Comparison of ENCODE assay signal across 13 mouse cellular contexts in the genomic region with DNA sequence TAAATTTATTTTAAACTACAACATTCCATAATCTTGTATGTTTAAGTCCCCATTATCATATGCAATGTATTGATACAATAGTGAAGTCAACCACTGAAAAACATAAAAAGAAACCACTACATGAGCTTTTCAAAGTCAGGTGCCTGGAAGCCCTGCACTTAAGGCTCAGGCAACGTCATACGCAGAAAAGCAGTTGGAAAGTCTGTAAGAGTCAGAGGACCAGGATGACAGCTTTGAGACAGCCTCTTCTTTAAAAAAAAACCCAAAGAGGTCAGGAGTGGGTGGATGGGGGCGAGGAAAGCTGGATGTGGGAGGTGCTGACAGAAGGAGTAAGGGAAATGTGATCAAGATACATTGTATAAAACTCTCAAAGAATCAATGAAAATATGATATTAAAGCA.
"Had no signal": no experiment of that assay in that cellular context is flagged by ENCODE, and none has a peak within 500 bp of the region (broad histone marks: within the 10 kb centered on the region; RNA-seq: fewer than 3 reads in every experiment).

No protein-coding gene starts in this region.

- H3K9ac ChIP-seq: lung, embryonic 14.5 days; midbrain, embryonic 12.5 days; neural tube, embryonic 12.5 days; stomach, embryonic 15.5 days had no signal

- ATAC-seq: midbrain, embryonic 16.5 days had no signal

- H3K4me3 ChIP-seq: midbrain, embryonic 10.5 days; midbrain, embryonic 12.5 days; neural tube, embryonic 12.5 days; stomach, embryonic 15.5 days had no signal

- H3K9me3 ChIP-seq: midbrain, embryonic 10.5 days; midbrain, embryonic 12.5 days; neural tube, embryonic 12.5 days; stomach, embryonic 15.5 days had no signal

- H3K27ac ChIP-seq: midbrain, embryonic 10.5 days; midbrain, embryonic 12.5 days; neural tube, embryonic 12.5 days; stomach, embryonic 15.5 days had no signal

- H3K4me2 ChIP-seq: lung, embryonic 14.5 days; midbrain, embryonic 12.5 days; neural tube, embryonic 12.5 days; stomach, embryonic 15.5 days had no signal

- DNase-seq: lung, adult 18-20 months; lung, embryonic 14.5 days; lung, postnatal 10 days; lung, postnatal 4 days; midbrain, embryonic 14.5 days; thymus, adult 18-20 months; thymus, postnatal 25 days; thymus, postnatal 4 days had no signal

- H3K36me3 ChIP-seq: midbrain, embryonic 10.5 days; midbrain, embryonic 12.5 days; neural tube, embryonic 12.5 days; stomach, embryonic 15.5 days had no signal

- H3K27me3 ChIP-seq: neural tube, embryonic 12.5 days; stomach, embryonic 15.5 days had no signal
